Mouse (Mus musculus) spleen, postnatal 10 days (tissue): ENCODE results near the gene Tgif2.
"Not testable (repeated sequence)": the region's sequence is repeated elsewhere in the genome, so short reads cannot be mapped to it uniquely, and the experiment has no call there.

Experiments used
- DNase-seq, 2 experiments: peaks; one replicate each; pipeline ENCODE4 v3.0.0; 2021 to 2022; ENCODE audit warnings: low spot score in 2 of 2

Tgif2 gene

DNA sequence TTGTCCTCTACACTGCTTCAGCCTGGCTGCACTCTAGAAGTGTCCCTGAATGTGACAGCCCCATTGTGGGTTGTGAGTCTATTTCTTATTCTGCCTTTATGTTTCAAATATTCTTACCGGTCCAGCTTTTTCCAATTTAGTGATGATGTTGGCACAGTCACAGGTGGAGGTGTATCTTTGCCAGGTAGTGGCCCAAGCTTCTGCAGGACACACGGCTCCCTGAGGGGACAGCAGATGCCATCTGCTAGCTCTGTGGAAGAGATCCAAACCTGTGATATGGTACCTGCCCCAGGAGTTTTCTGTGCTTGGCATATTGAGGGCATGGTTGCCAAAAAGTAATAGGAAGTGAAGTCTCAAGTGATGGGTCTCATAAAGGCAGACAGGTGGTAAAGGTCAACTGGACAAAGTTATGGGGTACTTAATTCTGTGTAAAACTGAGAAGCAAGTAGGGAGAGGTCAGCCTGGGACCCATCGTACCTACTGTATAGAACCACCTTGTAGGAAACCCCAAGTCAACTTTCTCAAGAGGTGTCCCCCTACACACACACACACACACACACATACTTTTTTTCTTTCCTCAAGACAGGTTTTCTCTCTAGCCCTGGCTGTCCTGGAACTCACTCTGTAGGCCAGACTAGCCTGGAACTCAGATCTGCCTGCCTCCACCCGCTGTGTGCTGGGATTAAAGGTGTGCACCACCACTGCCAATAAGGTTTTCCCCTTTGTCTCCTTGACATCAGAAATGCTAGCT lies 35.1 kb downstream of the Tgif2 start:
- no peak for DNase-seq

GRCm38 (mm10) chr2:156877726-156878125 lies 37.9 kb downstream of the Tgif2 start:
- peak in 1 of 2 experiments; percentile 55 for DNase-seq

GRCm38 (mm10) chr2:156879541-156879940 lies 39.7 kb downstream of the Tgif2 start:
- no peak for DNase-seq

DNA sequence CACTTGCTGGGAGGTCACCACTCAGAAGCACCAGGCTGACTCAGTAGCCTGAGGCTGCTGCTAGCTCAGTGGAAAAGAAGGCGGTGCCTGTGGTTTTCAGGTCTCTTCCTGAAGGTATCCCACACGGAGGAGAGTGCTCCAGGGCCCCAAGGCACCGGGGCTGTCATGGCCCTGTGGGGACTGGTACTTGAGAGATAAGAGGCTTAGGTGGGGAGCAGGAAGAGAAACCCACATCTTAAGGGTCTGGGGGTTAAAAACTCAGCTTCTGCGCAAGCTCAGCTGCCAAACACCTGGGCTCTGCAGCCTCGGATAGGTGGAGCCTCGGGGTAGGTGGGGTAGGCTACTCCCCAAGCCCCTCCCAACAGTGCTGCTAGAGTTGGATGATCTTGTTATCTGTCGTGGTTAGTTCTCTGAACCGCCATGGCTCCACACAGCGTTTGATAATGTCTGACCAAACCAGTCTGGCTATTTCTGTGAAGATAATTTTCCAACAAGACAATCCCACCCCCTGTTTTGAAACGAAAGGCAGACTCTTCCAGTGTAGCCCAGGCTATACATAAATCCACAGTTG lies 42.7 kb downstream of the Tgif2 start:
- DNase-seq: peak in 1 of 2 experiments; percentile 38

DNA sequence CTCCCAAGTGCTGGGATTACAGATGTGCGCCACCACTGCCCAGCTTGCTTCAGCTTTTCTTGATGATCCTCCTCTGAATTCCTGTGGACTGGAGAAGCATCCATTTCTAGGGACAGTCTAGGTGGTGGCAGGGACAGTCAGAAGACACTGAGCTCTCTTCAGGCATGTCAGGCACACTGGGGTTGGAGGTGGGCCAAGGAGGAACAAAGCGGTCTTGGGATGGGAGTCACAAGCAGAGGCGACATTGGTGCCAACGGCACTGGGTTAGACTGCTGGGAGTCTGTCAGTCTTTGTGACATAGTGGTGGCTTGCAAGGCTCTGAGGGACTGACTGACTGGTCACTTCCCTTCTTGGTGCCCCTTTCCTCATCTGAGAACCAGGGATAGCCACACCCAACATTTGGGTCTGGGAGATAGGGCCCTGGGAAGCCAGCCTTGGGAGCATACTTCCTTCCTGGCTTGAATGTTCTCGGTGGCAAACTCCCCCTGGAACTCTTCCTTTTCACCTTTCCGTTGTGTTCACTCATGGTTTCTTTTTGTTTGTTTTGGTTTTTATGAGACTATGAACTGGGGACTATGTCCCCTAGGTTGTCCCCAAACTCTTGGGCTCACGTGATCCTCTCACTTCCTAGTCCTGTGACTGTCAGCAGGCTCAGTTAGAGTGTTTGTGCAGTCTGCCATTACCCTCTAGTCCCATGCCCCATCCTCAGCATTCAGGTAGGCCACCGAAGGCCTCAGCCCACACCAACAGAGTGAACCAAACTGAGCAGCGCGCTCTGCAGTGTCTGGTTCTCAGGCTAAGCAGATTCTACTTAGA lies 44.8 kb downstream of the Tgif2 start:
- no peak for DNase-seq

DNA sequence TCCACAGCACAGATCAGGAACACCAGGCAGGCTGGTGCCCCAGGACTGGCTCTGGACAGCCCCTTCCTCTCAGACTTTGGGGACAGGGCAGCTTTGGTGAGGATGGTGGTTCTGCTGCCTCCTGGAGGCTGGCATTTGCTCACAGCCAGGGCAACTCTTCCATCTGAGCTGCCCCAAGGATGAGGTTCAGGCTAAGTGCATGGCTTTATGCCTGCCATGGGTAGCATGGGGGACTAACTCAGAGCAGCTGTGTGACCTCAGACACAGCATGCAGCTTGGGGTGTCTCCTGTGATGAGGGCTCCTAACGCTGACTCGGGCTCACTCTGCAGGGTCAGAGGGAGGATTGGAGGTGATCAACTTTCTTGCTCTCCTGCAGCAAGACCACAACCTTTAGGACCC lies 45.9 kb downstream of the Tgif2 start:
- not testable (repeated sequence) for DNase-seq

DNA sequence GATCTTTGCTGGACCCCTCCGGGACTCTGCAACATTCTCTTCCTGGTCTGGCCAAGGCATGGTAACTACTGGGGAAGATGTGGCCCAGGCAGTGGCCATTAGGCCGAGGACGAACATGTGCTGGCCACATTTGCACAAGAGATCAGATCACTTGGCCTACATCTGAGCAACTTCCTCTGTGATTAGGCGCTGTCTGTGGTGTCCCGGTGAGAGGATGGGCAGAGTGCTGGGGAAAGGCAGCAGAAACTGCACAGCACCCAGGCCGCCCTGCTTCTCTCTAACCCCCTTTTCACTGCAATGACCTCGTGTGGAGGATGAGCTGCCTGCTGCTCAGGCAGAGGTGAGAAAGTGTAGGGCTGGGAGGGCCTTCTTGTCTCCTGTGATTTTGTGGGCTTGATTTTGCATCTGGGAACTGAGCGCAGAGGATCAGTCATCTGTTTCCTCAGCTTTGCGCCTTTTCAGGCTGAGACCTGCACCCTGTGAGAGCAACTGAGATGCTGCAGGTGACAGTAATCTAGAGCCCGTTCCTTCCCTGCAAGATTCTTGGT lies 46.4 kb downstream of the Tgif2 start:
- DNase-seq: no peak

DNA sequence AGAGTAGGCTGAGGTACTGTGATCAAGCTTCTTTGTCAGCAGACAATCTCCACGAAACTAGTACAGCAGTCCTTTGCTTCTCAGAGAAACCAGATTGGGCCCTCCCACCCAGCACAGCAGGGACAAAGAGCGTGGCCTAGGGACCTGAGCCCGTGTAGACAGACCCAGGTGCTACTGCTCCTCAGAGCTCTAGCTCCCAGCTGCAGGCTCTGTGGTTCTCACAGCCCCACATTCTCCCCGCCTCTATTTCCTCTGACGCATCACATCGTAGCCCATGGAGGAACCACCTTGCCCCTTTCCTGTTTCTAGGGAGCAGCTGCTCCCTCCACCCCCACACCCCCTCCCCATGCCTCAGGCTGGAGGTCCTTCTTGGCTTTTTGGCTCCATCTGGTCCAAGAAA lies 47.2 kb downstream of the Tgif2 start, which contains the start of gene Sla2:
Gene Sla2 (minus strand): TSS at position 176 of the 400 bp plus-strand sequence.
- peak in 1 of 2 experiments; percentile 37 for DNase-seq

- DNase-seq: no peak
Measured at GRCm38 (mm10) chr2:156888490-156888889, 48.7 kb downstream of the Tgif2 start.

GRCm38 (mm10) chr2:156892240-156892639 lies 52.4 kb downstream of the Tgif2 start:
- no peak for DNase-seq

DNA sequence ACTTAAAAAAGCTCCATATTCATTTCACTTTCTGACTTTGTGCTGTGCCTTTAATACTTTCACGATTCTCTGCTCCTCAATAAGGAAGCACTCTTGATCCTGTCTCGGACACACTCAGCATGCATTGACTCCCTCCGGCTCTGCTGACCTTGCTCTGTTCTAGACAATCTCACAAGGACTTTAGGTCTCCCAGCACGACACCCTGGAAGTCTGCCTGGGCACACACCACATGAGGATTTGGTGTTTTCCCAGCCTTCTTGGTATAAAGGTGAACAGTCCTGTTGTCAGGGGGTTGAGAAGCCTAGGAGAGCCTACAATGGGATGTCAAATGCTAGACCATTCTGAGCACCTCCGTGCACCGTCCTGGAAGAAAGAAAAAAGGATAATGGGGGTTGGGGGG lies 53.0 kb downstream of the Tgif2 start:
- no peak for DNase-seq

DNA sequence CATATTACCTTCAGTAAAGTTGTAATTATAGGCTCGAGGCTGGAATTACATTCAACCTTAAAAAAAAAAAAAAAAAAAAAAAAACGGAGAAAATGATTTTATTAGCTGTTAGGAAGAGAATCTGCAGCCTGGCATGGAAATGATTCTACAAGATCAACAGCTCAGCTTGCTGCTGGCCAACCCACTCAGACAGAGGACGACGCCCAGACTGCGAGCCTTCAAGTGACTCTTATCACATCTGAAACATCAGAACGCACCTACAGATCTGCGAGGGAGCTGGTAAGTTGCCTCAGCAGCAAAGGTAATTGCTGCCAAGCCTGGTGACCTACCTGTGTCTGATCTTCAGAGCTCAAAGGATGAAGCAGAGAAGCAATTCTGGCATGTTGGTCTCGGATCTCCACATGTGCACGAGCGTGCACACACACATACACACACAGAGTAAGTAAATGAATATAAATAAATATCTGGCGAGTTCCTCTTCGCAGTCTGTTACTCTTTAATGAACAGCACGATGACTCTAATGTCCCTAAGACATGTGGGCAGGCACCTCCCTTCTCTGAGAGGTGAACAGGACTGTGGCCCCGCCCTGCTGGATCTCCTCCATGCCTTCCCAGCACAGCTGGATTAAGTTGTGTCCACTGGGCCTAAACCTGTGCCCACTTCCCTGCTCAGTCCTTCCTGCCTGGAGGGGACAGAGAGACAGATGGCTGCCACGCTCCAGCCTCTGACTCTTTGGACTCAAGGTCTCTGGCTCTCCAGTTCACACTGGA lies 54.9 kb downstream of the Tgif2 start:
- no peak for DNase-seq

GRCm38 (mm10) chr2:156896384-156896914 lies 56.6 kb downstream of the Tgif2 start:
- no peak for DNase-seq

DNA sequence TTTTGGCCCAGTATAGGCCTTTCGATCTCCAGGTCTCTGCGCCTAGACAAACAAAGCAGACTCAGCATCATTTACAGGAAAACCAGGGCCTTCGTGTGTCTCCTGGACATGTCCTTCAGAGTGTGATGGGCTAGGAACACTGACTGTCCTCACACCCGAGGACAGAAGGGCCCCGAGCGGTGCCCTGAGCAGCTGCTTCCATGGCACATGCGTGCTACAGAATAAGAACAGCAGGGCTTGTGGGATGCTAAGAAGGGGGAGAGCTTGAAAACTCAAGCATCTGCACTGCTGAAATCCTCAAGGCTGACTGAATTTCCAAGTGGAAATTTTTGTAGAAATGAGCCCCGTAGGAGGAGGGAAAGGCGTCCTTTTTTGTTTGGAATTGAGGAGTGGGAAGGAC lies 57.2 kb downstream of the Tgif2 start:
- no peak for DNase-seq

DNA sequence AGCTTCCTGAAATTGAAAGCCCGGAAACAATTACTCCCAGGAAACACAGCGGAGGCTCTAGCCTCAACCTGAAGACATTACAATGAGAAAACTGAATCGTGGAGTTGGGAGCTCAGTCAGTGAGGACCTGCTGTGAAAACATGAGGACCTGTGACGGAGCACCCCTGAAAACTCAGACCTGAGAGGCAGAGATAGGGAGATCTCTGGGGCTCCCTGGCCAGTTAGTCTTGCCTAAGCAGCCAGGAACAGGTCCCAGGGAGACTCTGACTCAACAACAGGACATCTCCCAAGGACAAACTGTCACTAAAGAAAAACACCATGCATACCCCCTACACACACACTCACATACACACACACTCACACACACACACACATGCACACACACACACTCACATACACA lies 58.6 kb downstream of the Tgif2 start:
- no peak for DNase-seq

DNA sequence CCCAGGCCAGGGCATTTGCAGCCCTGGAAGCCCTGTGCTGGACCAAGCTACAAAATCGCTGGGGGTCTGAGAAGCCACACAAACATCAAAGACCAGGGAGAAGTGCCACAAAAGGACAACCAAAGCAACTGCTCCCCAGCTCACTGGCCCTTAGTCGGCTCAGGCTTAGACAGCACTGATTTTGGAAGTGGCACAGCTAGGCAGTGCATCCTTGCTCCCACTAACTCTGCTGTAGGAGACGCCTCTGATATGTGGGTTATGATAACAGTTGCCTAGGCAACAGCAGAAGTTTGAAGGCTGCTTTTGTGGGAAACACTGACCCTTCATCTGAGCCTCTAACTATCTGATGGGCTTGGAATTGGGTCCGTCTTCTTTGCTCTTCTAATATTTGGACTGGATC lies 59.4 kb downstream of the Tgif2 start:
- no peak for DNase-seq

GRCm38 (mm10) chr2:156901344-156901743 lies 61.5 kb downstream of the Tgif2 start:
- no peak for DNase-seq

DNA sequence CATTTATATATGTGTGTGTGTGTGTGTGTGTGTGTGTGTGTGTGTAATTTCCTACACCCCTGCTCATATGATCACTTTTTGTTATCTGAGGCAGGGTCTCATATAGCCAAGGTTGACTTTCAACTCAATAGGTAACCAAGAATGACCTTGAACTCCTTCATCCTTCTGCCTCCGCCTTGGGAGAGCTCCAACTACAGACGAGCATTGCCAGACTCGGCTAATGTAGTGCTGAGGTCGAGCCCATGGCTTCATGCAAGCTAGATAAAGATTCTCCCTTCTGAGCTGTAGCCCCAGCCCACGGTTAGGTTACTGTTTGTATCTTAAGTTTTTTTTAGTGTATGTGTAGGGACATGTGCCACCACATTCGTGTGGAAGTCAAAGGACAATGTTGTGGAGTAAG lies 62.1 kb downstream of the Tgif2 start:
- DNase-seq: no peak

DNA sequence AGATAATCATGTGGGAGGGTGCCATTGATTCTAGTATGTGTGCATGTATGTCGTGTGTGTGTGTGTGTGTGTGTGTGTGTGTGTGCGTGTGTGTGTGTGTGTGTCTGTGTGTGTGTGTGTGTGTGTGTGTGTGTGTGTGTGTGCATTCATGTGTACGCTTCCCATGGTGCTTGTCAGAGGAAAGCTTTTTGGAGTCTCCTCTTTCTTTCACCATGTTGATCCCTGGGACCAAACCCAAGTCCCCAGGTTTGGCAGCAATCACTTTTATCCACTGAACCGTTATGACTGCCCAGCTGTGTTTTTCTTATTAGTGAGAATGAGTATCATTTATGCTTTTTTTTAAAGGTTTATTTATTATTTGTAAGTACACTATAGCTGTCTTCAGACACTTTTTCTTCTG lies 62.6 kb downstream of the Tgif2 start:
- DNase-seq: not testable (repeated sequence)

DNA sequence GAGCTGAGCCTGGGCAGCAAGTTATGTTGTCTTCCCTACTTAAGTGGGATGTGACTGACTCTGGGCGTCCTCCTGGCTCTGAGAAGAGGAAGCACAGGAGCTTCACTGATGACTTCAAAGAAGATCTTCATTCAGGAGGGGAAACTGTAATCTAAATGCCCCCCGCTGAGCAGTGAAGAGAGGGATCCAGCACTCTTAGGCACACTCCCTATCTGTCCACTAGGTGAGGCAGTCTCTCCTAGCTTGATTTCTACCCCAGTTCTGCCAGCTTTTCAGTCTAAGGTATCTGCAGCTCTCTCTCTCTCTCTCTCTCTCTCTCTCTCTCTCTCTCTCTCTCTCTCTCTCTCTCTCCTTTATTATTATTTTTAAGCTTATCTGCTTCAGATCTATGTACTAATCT lies 63.6 kb downstream of the Tgif2 start:
- no peak for DNase-seq
